Mouse (Mus musculus): ENCODE results near the gene Pdzd2.

DNA sequence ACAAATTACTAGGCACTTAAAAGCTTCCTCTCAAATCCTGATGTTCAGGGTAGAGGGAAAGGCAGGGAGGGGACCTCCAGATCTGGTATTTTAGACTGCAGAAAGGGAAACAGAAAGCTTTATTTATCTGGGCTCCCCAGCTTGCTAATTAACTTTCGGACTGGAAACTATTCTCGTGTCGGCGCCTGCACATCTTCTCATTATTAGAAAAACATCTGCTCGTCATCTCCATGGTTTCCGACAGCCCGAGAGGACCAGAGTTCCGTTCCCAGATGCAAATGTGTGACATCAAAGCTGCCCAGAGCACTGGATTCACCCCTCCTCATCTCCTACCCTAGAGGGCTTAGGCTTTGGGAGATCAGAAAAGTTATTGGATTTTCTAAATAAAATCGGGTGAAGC, 57.2 kb downstream of the Pdzd2 start:
- TF ChIP-seq CTCF (IDR thresholded peaks at IDR 0.05; ENCODE audit: control insufficient read depth, insufficient read depth, low read length) (no peak), POLR2A (IDR thresholded peaks at IDR 0.05; ENCODE audit: borderline replicate concordance, control insufficient read depth, low read depth, low read length) (no peak)

All from bone marrow, adult 2 months (tissue).